Comparison of ENCODE assay signal across 25 mouse cellular contexts in genomic region chr2:44319479-44319878, GRCm38 (mm10).
"Had no signal": no experiment of that assay in that cellular context is flagged by ENCODE, and none has a peak within 500 bp of the region (broad histone marks: within the 10 kb centered on the region; RNA-seq: fewer than 3 reads in every experiment).

No protein-coding gene starts in this region.

- ATAC-seq: hindbrain, embryonic 16.5 days; inflammation-experienced regulatory T-cells, adult 6 months; intestine, embryonic 15.5 days; intestine, postnatal 0 days; liver, postnatal 0 days had no signal

- H3K36me3 ChIP-seq: heart, embryonic 10.5 days; heart, embryonic 12.5 days; hindbrain, embryonic 10.5 days; hindbrain, embryonic 12.5 days; intestine, embryonic 15.5 days; limb, embryonic 10.5 days; limb, embryonic 12.5 days; liver, embryonic 13.5 days; liver, embryonic 15.5 days had no signal

- H3K27ac ChIP-seq: gastrocnemius, adult 2 months; heart, embryonic 10.5 days; hindbrain, embryonic 10.5 days; hindbrain, embryonic 12.5 days; hindbrain, embryonic 14.5 days; intestine, embryonic 15.5 days; layer of hippocampus, adult 2 months; left cerebral cortex, adult 2 months; limb, embryonic 10.5 days; limb, embryonic 12.5 days; liver, embryonic 13.5 days; liver, embryonic 15.5 days had no signal

- H3K4me3 ChIP-seq: gastrocnemius, adult 2 months; heart, embryonic 10.5 days; heart, embryonic 12.5 days; hindbrain, embryonic 10.5 days; hindbrain, embryonic 12.5 days; intestine, embryonic 15.5 days; layer of hippocampus, adult 2 months; left cerebral cortex, adult 2 months; limb, embryonic 10.5 days; limb, embryonic 12.5 days; liver, embryonic 13.5 days; liver, embryonic 15.5 days had no signal

- H3K9me3 ChIP-seq: heart, embryonic 10.5 days; heart, embryonic 12.5 days; hindbrain, embryonic 10.5 days; hindbrain, embryonic 12.5 days; intestine, embryonic 15.5 days; limb, embryonic 10.5 days; limb, embryonic 12.5 days; liver, embryonic 13.5 days; liver, embryonic 15.5 days had no signal

- H3K27me3 ChIP-seq: heart, embryonic 12.5 days; hindbrain, embryonic 12.5 days; intestine, embryonic 15.5 days; limb, embryonic 12.5 days; liver, embryonic 13.5 days; liver, embryonic 15.5 days had no signal

- H3K9ac ChIP-seq: heart, embryonic 12.5 days; hindbrain, embryonic 12.5 days; hindbrain, embryonic 14.5 days; intestine, embryonic 15.5 days; limb, embryonic 12.5 days; liver, embryonic 13.5 days; liver, embryonic 15.5 days; liver, postnatal 0 days had no signal

- H3K4me2 ChIP-seq: heart, embryonic 12.5 days; hindbrain, embryonic 12.5 days; hindbrain, embryonic 14.5 days; intestine, embryonic 15.5 days; limb, embryonic 12.5 days; liver, embryonic 11.5 days; liver, embryonic 13.5 days; liver, embryonic 15.5 days had no signal

- H3K4me1 ChIP-seq: heart, embryonic 10.5 days; heart, embryonic 12.5 days; hindbrain, embryonic 10.5 days; hindbrain, embryonic 12.5 days; intestine, embryonic 15.5 days; limb, embryonic 10.5 days; limb, embryonic 12.5 days; liver, embryonic 15.5 days had no signal

- DNase-seq: gastrocnemius, adult 2 months; gastrocnemius, postnatal 10 days; gastrocnemius, postnatal 25 days; heart, adult 18-20 months; heart, postnatal 10 days; heart, postnatal 4 days; kidney, postnatal 36 days; liver; liver, embryonic 13.5 days; liver, postnatal 0 days had no signal
